ENCODE assay signal across 20 mouse cellular contexts in the genomic region with DNA sequence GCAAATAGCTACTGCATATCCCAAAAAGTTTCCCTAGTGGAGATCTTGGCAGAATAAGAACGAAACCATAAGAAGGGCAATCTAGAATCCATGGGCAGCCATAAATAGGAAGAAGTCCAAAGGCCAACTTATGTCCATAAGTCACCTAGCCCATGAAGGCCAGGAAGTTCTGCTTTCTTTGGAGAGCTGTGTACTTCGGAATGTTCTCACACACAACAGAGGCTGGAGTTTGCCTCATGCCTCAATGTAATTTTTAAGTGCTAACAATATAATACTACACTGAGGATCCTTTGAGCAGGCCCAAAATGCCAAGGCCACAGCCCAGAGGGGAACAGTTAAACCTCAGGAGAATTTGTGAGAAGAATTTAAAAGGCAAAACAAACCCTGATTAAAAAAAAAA.
DNase-seq lines count a peak whose midpoint lies in the region; ATAC-seq lines count a peak whose summit lies in the region.
"Had no signal": no experiment of that assay in that cellular context is flagged by ENCODE, and none has a peak within 500 bp of the region (broad histone marks: within the 10 kb centered on the region; RNA-seq: fewer than 3 reads in every experiment).

No protein-coding gene starts in this region.

- H3K9me3 ChIP-seq in midbrain, embryonic 11.5 days (ENCODE audit: control insufficient read depth, low read length): no peaks in the 10 kb centered on the region
- no peaks in the 10 kb centered on the region for H3K9me3 ChIP-seq in midbrain, embryonic 14.5 days (ENCODE audit: control insufficient read depth, low read length)
- H3K9me3 ChIP-seq in neural tube, embryonic 11.5 days (ENCODE audit: control insufficient read depth, low read length): no peaks in the 10 kb centered on the region
- no peaks in the 10 kb centered on the region for H3K9me3 ChIP-seq in neural tube, embryonic 15.5 days (replicated peaks)

- no peaks in the 10 kb centered on the region for H3K27me3 ChIP-seq in midbrain, embryonic 11.5 days (ENCODE audit: control insufficient read depth, insufficient read depth, low read length)
- no peaks in the 10 kb centered on the region for H3K27me3 ChIP-seq in midbrain, embryonic 14.5 days (ENCODE audit: control insufficient read depth, insufficient read depth, low read length)
- H3K27me3 ChIP-seq in neural tube, embryonic 11.5 days (ENCODE audit: control insufficient read depth, insufficient read depth, low read length): no peaks in the 10 kb centered on the region
- H3K27me3 ChIP-seq in neural tube, embryonic 15.5 days (replicated peaks): no peaks in the 10 kb centered on the region

- no peak overlapping the region for H3K4me3 ChIP-seq in midbrain, embryonic 11.5 days (ENCODE audit: low read depth, low read length)
- no peak overlapping the region for H3K4me3 ChIP-seq in midbrain, embryonic 14.5 days (replicated peaks; ENCODE audit: low read depth, low read length)
- no peak overlapping the region for H3K4me3 ChIP-seq in neural tube, embryonic 11.5 days (ENCODE audit: low read depth, low read length)
- no peak overlapping the region for H3K4me3 ChIP-seq in neural tube, embryonic 15.5 days (replicated peaks)

- ATAC-seq in midbrain, embryonic 11.5 days (ENCODE audit: low FRiP score): no peak
- no peak for ATAC-seq in midbrain, embryonic 14.5 days (ENCODE audit: low FRiP score, low TSS enrichment)
- ATAC-seq in neural tube, embryonic 11.5 days (ENCODE audit: insufficient read depth, low FRiP score, low TSS enrichment): no peak
- ATAC-seq in neural tube, embryonic 15.5 days (ENCODE audit: low FRiP score): no peak
- ATAC-seq: activated CD4-positive, CD25-positive, alpha-beta regulatory T cell, adult 4 months; CD4-positive, CD25-positive, alpha-beta regulatory T cell, adult 4 months; Patski had no signal

- no peaks in the 10 kb centered on the region for H3K36me3 ChIP-seq in midbrain, embryonic 11.5 days (ENCODE audit: control insufficient read depth, insufficient read depth, low read length)
- H3K36me3 ChIP-seq in midbrain, embryonic 14.5 days (ENCODE audit: control insufficient read depth, insufficient read depth, low read length): no peaks in the 10 kb centered on the region
- H3K36me3 ChIP-seq in neural tube, embryonic 11.5 days (ENCODE audit: control insufficient read depth, insufficient read depth, low read length): no peaks in the 10 kb centered on the region
- H3K36me3 ChIP-seq in neural tube, embryonic 15.5 days: no peaks in the 10 kb centered on the region
- H3K36me3 ChIP-seq: G1E had no signal

- H3K4me2 ChIP-seq in midbrain, embryonic 11.5 days: no peak overlapping the region
- no peak overlapping the region for H3K4me2 ChIP-seq in midbrain, embryonic 14.5 days (ENCODE audit: low read length)
- H3K4me2 ChIP-seq in neural tube, embryonic 11.5 days (ENCODE audit: low read depth): no peak overlapping the region
- no peak overlapping the region for H3K4me2 ChIP-seq in neural tube, embryonic 15.5 days

- 89% methylated on average over 2 of the region's 2 CpGs for WGBS in midbrain, embryonic 11.5 days
- 92% methylated on average over 2 of the region's 2 CpGs for WGBS in midbrain, embryonic 14.5 days
- 93% methylated on average over 2 of the region's 2 CpGs for WGBS in neural tube, embryonic 11.5 days
- WGBS in neural tube, embryonic 15.5 days: 88% methylated on average over 2 of the region's 2 CpGs

- no peak overlapping the region for H3K9ac ChIP-seq in midbrain, embryonic 11.5 days (ENCODE audit: low read length)
- no peak overlapping the region for H3K9ac ChIP-seq in midbrain, embryonic 14.5 days (replicated peaks; ENCODE audit: low read length)
- H3K9ac ChIP-seq in neural tube, embryonic 11.5 days (ENCODE audit: low read length): no peak overlapping the region
- H3K9ac ChIP-seq in neural tube, embryonic 15.5 days (replicated peaks): no peak overlapping the region

- no peaks in the 10 kb centered on the region for H3K4me1 ChIP-seq in midbrain, embryonic 11.5 days (ENCODE audit: control insufficient read depth, insufficient read depth, low read length)
- H3K4me1 ChIP-seq in midbrain, embryonic 14.5 days (ENCODE audit: control insufficient read depth, insufficient read depth, low read length): no peaks in the 10 kb centered on the region
- H3K4me1 ChIP-seq in neural tube, embryonic 11.5 days (ENCODE audit: control insufficient read depth, insufficient read depth, low read length): no peaks in the 10 kb centered on the region; the same call in 1 of the 2 replicates
- no peaks in the 10 kb centered on the region for H3K4me1 ChIP-seq in neural tube, embryonic 15.5 days

- H3K27ac ChIP-seq in midbrain, embryonic 11.5 days (ENCODE audit: low read depth, low read length): no peak overlapping the region
- H3K27ac ChIP-seq in midbrain, embryonic 14.5 days (replicated peaks; ENCODE audit: low read depth, low read length): no peak overlapping the region
- H3K27ac ChIP-seq in neural tube, embryonic 11.5 days (ENCODE audit: low read depth, low read length): no peak overlapping the region
- H3K27ac ChIP-seq in neural tube, embryonic 15.5 days (replicated peaks): no peak overlapping the region

- peak; percentile 12 to 18 for DNase-seq in adrenal gland, postnatal 36 days
- DNase-seq in adrenal gland, postnatal 10 days: no peak
- peak; percentile 67 for DNase-seq in midbrain, embryonic 11.5 days (ENCODE audit: low spot score, missing footprints)
- DNase-seq in midbrain, embryonic 14.5 days: no peak
- DNase-seq in neural tube, embryonic 11.5 days (ENCODE audit: low spot score): peak; percentile 2
- DNase-seq: adrenal gland, adult 2 months; adrenal gland, adult 8-10 months; adrenal gland, postnatal 14 days; adrenal gland, postnatal 25 days; B cell, adult 2 months; cerebellum, adult 11 months; cerebellum, adult 11-12 months; cerebellum, adult 18-20 months; cerebellum, adult 2 months; cerebellum, adult 8-10 months had no signal

Comparison
In these comparisons a context has a peak if more than half of its experiments do, and no peak if none do; other contexts are left out.
1. DNase-seq: peak in adrenal gland, postnatal 36 days (2 of 2), midbrain, embryonic 11.5 days (single experiment) and neural tube, embryonic 11.5 days (single experiment); none in adrenal gland, postnatal 10 days (single experiment) and midbrain, embryonic 14.5 days (single experiment).